Mouse (Mus musculus): ENCODE measurements around the gene Bgn.

GRCm38 (mm10) chrX:73516556-73516955 lies 33.2 kb downstream of the Bgn start:
- TF ChIP-seq CTCF (IDR thresholded peaks at IDR 0.05; ENCODE audit: low read depth, low read length) (no peak), POLR2A (IDR thresholded peaks at IDR 0.05; ENCODE audit: borderline replicate concordance, low read depth, low read length) (no peak)

Measured in bone marrow macrophage, adult 2 months (primary cell).